Mouse (Mus musculus) lung, adult 2 months (tissue): ENCODE data around the gene Mpp6. TPM values are rescaled to one million over a fixed set of nuclear protein-coding genes. Genes with fewer than 3 reads are reported as not detected.

Source experiments
- DNase-seq: peaks from one replicate; pipeline ENCODE4 v3.0.0; 2022
- H3K4me1 ChIP-seq: fragments of 200-500 bp; 2 replicates; pipeline ENCODE4 v1.6.1; 2011; ENCODE audit warnings: low read length; ENCODE audit not compliant: control insufficient read depth, insufficient read depth
- H3K4me3 ChIP-seq: fragments of 200-500 bp; replicated peaks from 2 replicates; pipeline ENCODE3; 2011; ENCODE audit warnings: low read depth, mild to moderate bottlenecking, control low read depth, low read length; ENCODE audit errors: extremely low read depth
- CTCF ChIP-seq: fragments of 200-500 bp; IDR thresholded peaks from 2 replicates; pipeline ENCODE4 v1.5.1; 2011; ENCODE audit warnings: mild to moderate bottlenecking, low read length, control low read depth; ENCODE audit not compliant: insufficient read depth
- POLR2A ChIP-seq: fragments of 200-500 bp; IDR thresholded peaks from 2 replicates; pipeline ENCODE4 v1.6.1; 2011; ENCODE audit warnings: low read depth, mild to moderate bottlenecking, control low read depth, low read length, borderline replicate concordance; ENCODE audit errors: extremely low read depth
- WGBS: fragments of 180-500 bp; shearing (Covaris S2); methylation state at CpG from one replicate; pipeline ENCODE4 v1.1.7; 2018; 5-methylcytosine and 5-hydroxymethylcytosine counted together
- polyA plus RNA-seq: library from polyadenylated mRNA; depleted of rRNA; stranded (reverse); fragments of >200 nt; gene quantifications from 2 replicates; pipeline ENCODE4 v1.2.3, GENCODE M21; 2012

Mpp6 gene
- polyA plus RNA-seq, 1 experiment: 3.5 TPM

- WGBS: 5% methylated on average over 15 of the region's 15 CpGs
Measured at GRCm38 (mm10) chr6:50109201-50109756, 762 bp upstream of the Mpp6 start.

GRCm38 (mm10) chr6:50110379-50110941, 419 bp downstream of the Mpp6 start:
- under 1% methylated on average over 69 of the region's 72 CpGs for WGBS
- TF ChIP-seq POLR2A (no peak), CTCF (no peak)
- Histone ChIP-seq H3K4me3 (peak overlapping the region; percentile 54), H3K4me1 (peaks cover 3% of the 10 kb centered on the region; the same call in 1 of the 2 replicates)
- peak; percentile 44 for DNase-seq

More at GRCm38 (mm10) chr6:50109201-50109756, 762 bp upstream of the Mpp6 start:
- peak; percentile 4 for DNase-seq
- no peak for TF ChIP-seq CTCF
- no peak for TF ChIP-seq POLR2A
- H3K4me3 ChIP-seq: peak overlapping the region; percentile 51
- peaks cover 3% of the 10 kb centered on the region; the same call in 1 of the 2 replicates for H3K4me1 ChIP-seq

GRCm38 (mm10) chr6:50111111-50111655, 1.1 kb downstream of the Mpp6 start:
- Histone ChIP-seq H3K4me1 (peaks cover 3% of the 10 kb centered on the region; the same call in 1 of the 2 replicates), H3K4me3 (peak overlapping the region; percentile 24)
- TF ChIP-seq POLR2A: no peak
- no peak for TF ChIP-seq CTCF
- DNase-seq: no peak
- whole genome bisulfite sequencing: 35% methylated on average over 6 of the region's 6 CpGs

- no peak for TF ChIP-seq POLR2A
- peak; percentile 75 for TF ChIP-seq CTCF
- Histone ChIP-seq H3K4me3 (no peak overlapping the region), H3K4me1 (peaks cover 3% of the 10 kb centered on the region; the same call in 1 of the 2 replicates)
- peak; percentile 87 for DNase-seq
- WGBS: 1% methylated on average over 8 of the region's 8 CpGs
Measured at GRCm38 (mm10) chr6:50112775-50113174, 2.7 kb downstream of the Mpp6 start.

- WGBS: 73% methylated on average over 6 of the region's 6 CpGs
- DNase-seq: no peak
- H3K4me1 ChIP-seq: peaks cover 3% of the 10 kb centered on the region; the same call in 1 of the 2 replicates
Measured at GRCm38 (mm10) chr6:50114280-50114679, 4.2 kb downstream of the Mpp6 start.

GRCm38 (mm10) chr6:50120931-50121330, 10.9 kb downstream of the Mpp6 start:
- WGBS: 77% methylated on average over 1 of the region's 1 CpGs
- Histone ChIP-seq H3K4me3 (no peak overlapping the region), H3K4me1 (no peaks in the 10 kb centered on the region)
- no peak for DNase-seq
- TF ChIP-seq CTCF (no peak), POLR2A (no peak)

More at GRCm38 (mm10) chr6:50114280-50114679, 4.2 kb downstream of the Mpp6 start:
- no peak overlapping the region for H3K4me3 ChIP-seq
- TF ChIP-seq CTCF (no peak), POLR2A (no peak)

- DNase-seq: no peak
- no peak overlapping the region for H3K4me3 ChIP-seq
- no peaks in the 10 kb centered on the region for H3K4me1 ChIP-seq
- WGBS: 96% methylated on average over 4 of the region's 4 CpGs
- TF ChIP-seq CTCF (no peak), POLR2A (no peak)
Measured at GRCm38 (mm10) chr6:50122835-50123234, 12.8 kb downstream of the Mpp6 start.

GRCm38 (mm10) chr6:50124197-50124596, 14.2 kb downstream of the Mpp6 start:
- WGBS: 81% methylated on average over 2 of the region's 2 CpGs
- TF ChIP-seq POLR2A (no peak), CTCF (no peak)
- H3K4me3 ChIP-seq: no peak overlapping the region
- no peaks in the 10 kb centered on the region for H3K4me1 ChIP-seq
- DNase-seq: no peak

- no peak for TF ChIP-seq POLR2A
- no peaks in the 10 kb centered on the region for H3K4me1 ChIP-seq
- no peak for DNase-seq
- WGBS: 87% methylated on average over 2 of the region's 2 CpGs
- H3K4me3 ChIP-seq: no peak overlapping the region
Measured at GRCm38 (mm10) chr6:50126331-50126730, 16.3 kb downstream of the Mpp6 start.

GRCm38 (mm10) chr6:50127536-50127935, 17.5 kb downstream of the Mpp6 start:
- 97% methylated on average over 6 of the region's 6 CpGs for WGBS
- H3K4me1 ChIP-seq: no peaks in the 10 kb centered on the region
- DNase-seq: no peak
- no peak overlapping the region for H3K4me3 ChIP-seq
- no peak for TF ChIP-seq POLR2A
- TF ChIP-seq CTCF: no peak
